Mouse (Mus musculus): ENCODE results near the gene Opn3.

- TF ChIP-seq CTCF (IDR thresholded peaks at IDR 0.05; ENCODE audit: control insufficient read depth, insufficient read depth, insufficient replicate concordance, low read depth, low read length) (no peak), POLR2A (IDR thresholded peaks at IDR 0.05; ENCODE audit: control insufficient read depth, low read depth, low read length) (no peak)
Observed at GRCm38 (mm10) chr1:175712338-175712909, 19.8 kb upstream of the Opn3 start.

Data from testis, adult 2 months (tissue).